Mouse (Mus musculus) adrenal gland, adult (tissue): ENCODE data around the gene Otof.

ENCODE experiments used
- DNase-seq, 2 experiments: peaks; one replicate each; pipeline ENCODE4 v3.0.0; 2022 to 2023; ENCODE audit warnings: low spot score in 1 of 2; ENCODE audit not compliant: inconsistent age in 2 of 2

The Otof gene

DNA sequence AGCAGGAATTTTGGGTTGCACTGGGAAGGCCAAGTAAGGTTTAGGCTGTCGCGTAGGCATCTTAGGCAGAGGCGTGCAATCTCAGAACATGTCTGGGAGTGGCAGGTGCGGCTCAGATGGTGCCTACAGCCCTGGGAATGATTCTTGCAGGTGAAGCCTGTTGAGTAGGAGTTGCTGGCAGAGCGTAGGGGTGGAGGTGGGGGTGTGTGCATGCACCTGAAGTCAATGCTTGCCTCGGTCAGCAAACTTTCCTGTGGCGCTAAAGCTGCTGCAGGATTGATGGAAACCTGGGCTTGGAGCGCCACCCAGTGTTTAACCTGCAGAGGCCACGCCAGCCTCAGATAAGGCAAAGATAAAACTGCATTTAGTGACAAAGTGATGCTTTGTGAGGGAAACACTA lies 118.6 kb downstream of the Otof start:
- DNase-seq = peak; percentile 52 to 85

DNA sequence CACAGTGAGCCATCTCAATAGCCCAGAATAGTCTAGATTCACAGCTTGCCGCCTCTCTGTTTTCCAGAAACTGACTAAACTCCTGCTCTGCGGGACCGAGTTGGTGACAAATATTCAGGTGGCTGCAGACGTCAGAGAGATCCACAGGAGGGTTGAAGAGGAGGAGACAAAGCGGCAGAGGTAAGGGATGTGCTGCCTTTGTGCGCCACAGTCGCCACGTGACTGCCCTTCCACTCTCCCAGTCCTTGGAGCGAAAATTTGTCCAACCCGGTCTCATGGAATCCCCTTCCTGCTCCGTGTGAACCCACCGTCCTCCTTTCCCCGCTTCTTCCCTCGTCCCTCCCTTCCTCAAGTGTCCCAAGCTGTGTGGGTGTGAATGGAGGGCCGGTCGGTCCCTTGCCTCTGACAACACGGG lies 119.1 kb downstream of the Otof start:
- DNase-seq = no peak

DNA sequence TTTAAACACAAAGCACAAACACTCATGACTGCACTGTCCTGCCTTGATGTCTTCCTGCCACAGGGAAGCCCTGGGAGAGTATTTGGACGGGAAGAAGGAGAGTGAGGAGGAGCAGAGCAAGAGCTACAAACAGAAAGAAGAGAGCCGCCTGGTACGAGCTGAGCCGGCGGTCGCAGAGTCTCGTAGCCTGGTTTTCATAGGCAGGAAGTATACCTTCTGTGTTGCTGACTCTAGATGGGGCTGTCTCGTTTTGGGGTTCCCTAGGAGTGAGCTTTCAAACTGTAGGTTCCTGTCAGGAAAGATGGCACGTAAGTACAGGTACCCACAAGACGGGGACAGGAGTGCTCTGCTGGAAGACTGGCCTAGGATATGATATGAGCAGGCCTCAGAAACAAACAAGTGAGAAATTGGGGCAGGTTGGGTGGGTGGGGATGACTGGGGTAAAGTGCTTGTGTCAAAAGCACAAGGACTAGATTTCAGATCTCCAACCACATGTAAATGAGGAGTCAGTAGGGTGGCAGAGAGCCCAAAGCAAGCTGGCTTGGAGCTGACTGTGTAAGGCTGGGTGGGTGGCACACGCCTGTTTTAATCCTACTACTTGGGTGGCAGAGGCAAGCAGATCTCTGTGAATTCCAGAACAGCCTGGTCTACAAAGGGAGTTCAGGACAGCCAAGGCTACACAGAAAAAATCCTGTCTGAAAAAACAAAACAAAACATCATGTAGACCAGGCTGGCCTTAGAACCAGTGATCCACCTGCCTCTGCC lies 119.9 kb downstream of the Otof start:
- no peak for DNase-seq

DNA sequence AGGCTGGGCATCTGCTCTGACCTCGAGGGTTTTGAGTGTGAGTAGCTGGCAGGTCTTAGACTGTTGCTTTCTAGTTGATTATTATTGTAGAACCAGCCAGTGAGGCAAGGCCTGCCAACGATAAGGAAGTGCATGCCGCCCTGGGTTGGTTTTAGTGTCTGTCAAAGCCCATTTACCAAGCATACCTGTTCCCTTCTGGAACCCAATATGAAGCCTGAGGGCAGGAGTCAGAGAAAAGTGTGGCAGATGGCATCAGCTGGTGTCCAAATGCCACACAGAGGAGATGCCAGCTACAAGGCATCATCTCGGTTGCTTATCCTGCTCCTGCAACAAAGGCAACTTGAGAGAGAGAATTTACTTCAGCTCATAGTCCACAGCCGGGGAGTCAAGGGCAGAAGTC lies 120.9 kb downstream of the Otof start:
- no peak for DNase-seq
